Mouse (Mus musculus) myocyte (in vitro differentiated cells): Measurements from ENCODE around the gene Tmem206.

Experiments
- CEBPB ChIP-seq: IDR thresholded peaks from 2 replicates; pipeline ENCODE4 v1.6.1; 2011; ENCODE audit warnings: mild to moderate bottlenecking, moderate library complexity; ENCODE audit not compliant: poor library complexity, insufficient read depth, severe bottlenecking
- E2F4 ChIP-seq: IDR thresholded peaks from one replicate; pipeline ENCODE4 v1.6.1; 2011; ENCODE audit warnings: mild to moderate bottlenecking, control low read depth, moderate library complexity; ENCODE audit not compliant: insufficient read depth
- MAX ChIP-seq: IDR thresholded peaks from one replicate; pipeline ENCODE4 v1.6.1; 2011; ENCODE audit warnings: low read depth, mild to moderate bottlenecking, control low read depth
- MYOD1 ChIP-seq, 3 experiments: IDR thresholded peaks; one replicate each; pipeline ENCODE4 v1.6.1; 2011; ENCODE audit warnings: control low read depth in 2 of 3, low read depth in 2 of 3, mild to moderate bottlenecking in 2 of 3, moderate library complexity in 1 of 3; ENCODE audit not compliant: insufficient read length in 2 of 3, control insufficient read depth in 1 of 3
- MYOG ChIP-seq, 3 experiments: IDR thresholded peaks; one replicate each; pipeline ENCODE4 v1.6.1; 2011; ENCODE audit warnings: control low read depth in 2 of 3, low read depth in 2 of 3, mild to moderate bottlenecking in 2 of 3; ENCODE audit not compliant: insufficient read length in 2 of 3, control insufficient read depth in 1 of 3, insufficient read depth in 1 of 3
- POLR2A ChIP-seq: IDR thresholded peaks from one replicate; pipeline ENCODE4 v1.6.1; 2011; ENCODE audit warnings: low read depth, mild to moderate bottlenecking, control low read depth, moderate library complexity; ENCODE audit not compliant: insufficient read length
- POLR2AphosphoS2 ChIP-seq: IDR thresholded peaks from one replicate; pipeline ENCODE4 v1.6.1; 2011; ENCODE audit warnings: low read depth, control low read depth; ENCODE audit not compliant: insufficient read length
- SRF ChIP-seq: IDR thresholded peaks from one replicate; pipeline ENCODE4 v1.6.1; 2011; ENCODE audit warnings: low read depth; ENCODE audit not compliant: control insufficient read depth, insufficient read length
- TCF12 ChIP-seq: IDR thresholded peaks from one replicate; pipeline ENCODE4 v1.6.1; 2011; ENCODE audit warnings: mild to moderate bottlenecking, control low read depth; ENCODE audit not compliant: poor library complexity, insufficient read depth, severe bottlenecking
- TCF3 ChIP-seq: IDR thresholded peaks from one replicate; pipeline ENCODE4 v1.6.1; 2011; ENCODE audit warnings: low read depth, control low read depth; ENCODE audit not compliant: insufficient read length
- USF1 ChIP-seq: IDR thresholded peaks from one replicate; pipeline ENCODE4 v1.6.1; 2011; ENCODE audit warnings: low read depth, mild to moderate bottlenecking, control low read depth, moderate library complexity

DNA sequence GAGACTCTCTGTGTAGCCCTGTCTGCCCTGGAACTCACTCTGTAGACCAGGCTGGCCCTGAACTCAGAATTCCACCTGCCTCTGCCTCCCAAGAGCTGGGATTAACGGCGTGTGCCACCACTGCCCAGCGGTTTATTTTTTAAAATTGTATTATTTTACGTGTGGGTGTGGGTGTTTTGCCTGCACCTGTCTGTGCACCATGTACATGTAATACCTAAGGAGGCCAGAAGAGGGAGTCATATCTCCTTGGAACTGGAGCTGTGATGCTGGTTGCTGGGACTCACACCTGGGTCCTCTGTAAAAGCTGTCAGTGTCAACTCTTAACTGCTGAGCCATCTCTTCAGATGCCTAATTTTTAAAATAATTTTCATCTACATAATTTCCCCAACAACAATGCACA lies 38.8 kb downstream of the Tmem206 start:
- TF ChIP-seq TCF3 = no peak
- no peak for TF ChIP-seq USF1
- TF ChIP-seq SRF = no peak
- TF ChIP-seq MAX = no peak
- TF ChIP-seq POLR2AphosphoS2 = no peak
- no peak for TF ChIP-seq MYOD1 (IDR thresholded peaks at IDR 0.05; ENCODE audit: control insufficient read depth in 1 of 3, insufficient read length in 2 of 3, low read depth in 2 of 3)
- no peak for TF ChIP-seq POLR2A
- no peak for TF ChIP-seq MYOG (IDR thresholded peaks at IDR 0.05; ENCODE audit: control insufficient read depth in 1 of 3, insufficient read depth in 1 of 3, insufficient read length in 2 of 3, low read depth in 2 of 3)
- TF ChIP-seq E2F4 = no peak
- no peak for TF ChIP-seq TCF12
- TF ChIP-seq CEBPB = no peak
